In the genomic region with DNA sequence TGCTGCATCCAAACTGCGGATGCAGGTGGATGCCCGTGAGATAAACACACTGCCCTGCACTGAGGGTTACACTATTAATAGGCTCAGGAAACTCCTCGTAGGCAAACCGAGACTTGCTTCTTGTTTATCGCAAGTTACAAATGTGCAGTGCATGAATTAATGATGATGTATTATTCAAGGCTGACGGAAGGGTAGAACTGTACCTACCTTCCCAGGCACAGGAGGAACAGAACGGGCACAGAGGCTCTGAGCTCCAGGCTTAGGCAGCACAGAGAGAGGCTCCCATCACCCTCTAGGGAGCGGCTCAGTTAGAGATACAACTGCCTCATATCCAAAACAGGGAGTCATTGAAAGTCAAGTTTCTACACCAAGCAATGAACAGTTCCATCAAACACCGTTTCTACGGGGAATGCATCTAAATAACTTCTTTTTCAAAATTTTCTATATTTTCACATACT, we compare ENCODE assay signal across 1 mouse cellular context.
TF ChIP-seq lines count a peak whose summit lies in the region.

No protein-coding gene starts in this region.

TF ChIP-seq in CH12.LX, 34 proteins besides CTCF, POLR2A, EP300 and RAD21 (continued from another document):
- TF ChIP-seq CHD1 (IDR thresholded peaks at IDR 0.05; ENCODE audit: low read depth, low read length) (peak; percentile 59), SMC3 (IDR thresholded peaks at IDR 0.05; ENCODE audit: low read depth, low read length) (peak; percentile 19), RCOR1 (conservative IDR thresholded peaks at IDR 0.05; ENCODE audit: low read depth, low read length) (peak; percentile 72), JUN (IDR thresholded peaks at IDR 0.05; ENCODE audit: insufficient read depth, low read depth, low read length) (no peak), MEF2A (IDR thresholded peaks at IDR 0.05; ENCODE audit: borderline replicate concordance, low read depth, low read length) (peak; percentile 87), MAFK (IDR thresholded peaks at IDR 0.05; ENCODE audit: insufficient replicate concordance, low read length) (0 out of 2 replicates have a peak, but pooled peaks have one; percentile 15), PAX5 (IDR thresholded peaks at IDR 0.05; ENCODE audit: low read length) (no peak), GABPA (IDR thresholded peaks at IDR 0.05; ENCODE audit: insufficient replicate concordance, low read depth, low read length) (no peak), ZKSCAN1 (IDR thresholded peaks at IDR 0.05; ENCODE audit: borderline replicate concordance, low read depth, low read length) (no peak; the same call in 1 of the 2 replicates), ZC3H11A (IDR thresholded peaks at IDR 0.05; ENCODE audit: low read depth, low read length) (no peak), UBTF (IDR thresholded peaks at IDR 0.05; ENCODE audit: low read depth, low read length) (0 out of 2 replicates have a peak, but pooled peaks have one; percentile 34), CHD2 (IDR thresholded peaks at IDR 0.05; ENCODE audit: low read length) (peak; percentile 82), ZNF384 (IDR thresholded peaks at IDR 0.05; ENCODE audit: low read depth, low read length) (no peak), TCF12 (IDR thresholded peaks at IDR 0.05; ENCODE audit: low read depth, low read length) (peak; percentile 54; the same call in 1 of the 2 replicates), MAX (IDR thresholded peaks at IDR 0.05; ENCODE audit: low read length) (no peak), ZMIZ1 (IDR thresholded peaks at IDR 0.05; ENCODE audit: low read depth, low read length) (no peak; the same call in none of the 2 replicates), JUND (conservative IDR thresholded peaks at IDR 0.05; ENCODE audit: low read depth, low read length) (no peak), IRF4 (IDR thresholded peaks at IDR 0.05; ENCODE audit: low read depth, low read length) (peak; percentile 66), ELF1 (IDR thresholded peaks at IDR 0.05; ENCODE audit: low read depth, low read length) (0 out of 2 replicates have a peak, but pooled peaks have one; percentile 5), MXI1 (IDR thresholded peaks at IDR 0.05; ENCODE audit: low read depth, low read length) (peak; percentile 46), POLR2AphosphoS2 (IDR thresholded peaks at IDR 0.05; ENCODE audit: low read depth, low read length) (peak; percentile 94), BHLHE40 (IDR thresholded peaks at IDR 0.05; ENCODE audit: low read depth, low read length) (peak; percentile 73)
